Mouse (Mus musculus): ENCODE measurements around the gene Tshz2.
"Not testable (repeated sequence)": the region's sequence is repeated elsewhere in the genome, so short reads cannot be mapped to it uniquely, and the experiment has no call there.

Tshz2 gene

DNA sequence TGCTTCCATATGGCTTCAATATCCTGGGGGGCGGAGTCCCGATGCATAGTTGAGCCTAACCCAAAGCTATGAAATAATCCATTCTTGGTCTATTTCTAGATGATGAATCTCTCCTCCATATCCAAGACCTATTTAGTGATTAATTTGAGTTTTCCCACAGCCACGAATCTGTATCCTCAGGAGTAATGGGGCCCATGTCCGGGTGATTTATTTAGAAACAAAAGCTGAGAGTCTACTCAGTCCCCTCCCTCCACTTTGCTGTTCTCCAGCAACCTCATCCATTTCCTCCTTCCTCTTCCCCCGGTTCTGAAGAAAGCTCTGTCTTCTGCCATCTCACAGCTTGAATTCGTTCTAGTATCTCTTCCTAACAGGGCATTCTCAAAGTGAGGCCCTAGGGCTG lies 125.3 kb downstream of the Tshz2 start:
- no peak for DNase-seq (ENCODE audit: low read depth, low spot score)

DNA sequence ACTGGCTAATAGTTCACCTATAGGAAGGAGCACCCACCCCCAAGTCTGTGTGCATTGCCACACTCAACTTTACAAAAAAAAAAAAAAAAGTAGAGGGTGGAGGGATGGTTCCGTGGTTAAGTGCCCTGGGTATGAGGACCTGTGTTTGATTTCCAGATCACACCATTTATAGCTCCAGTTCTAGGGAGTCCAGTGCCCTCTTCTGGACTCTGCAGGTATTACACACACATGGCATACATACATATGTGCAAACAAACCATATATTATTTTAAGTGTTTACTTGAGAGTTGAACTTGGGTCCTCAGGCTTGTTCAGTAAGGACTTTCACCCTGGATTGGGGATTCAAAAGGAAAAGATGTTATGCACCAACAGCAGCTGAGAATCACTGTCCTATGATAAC lies 127.3 kb downstream of the Tshz2 start:
- peak; percentile 26 for DNase-seq (ENCODE audit: low read depth, low spot score)

DNA sequence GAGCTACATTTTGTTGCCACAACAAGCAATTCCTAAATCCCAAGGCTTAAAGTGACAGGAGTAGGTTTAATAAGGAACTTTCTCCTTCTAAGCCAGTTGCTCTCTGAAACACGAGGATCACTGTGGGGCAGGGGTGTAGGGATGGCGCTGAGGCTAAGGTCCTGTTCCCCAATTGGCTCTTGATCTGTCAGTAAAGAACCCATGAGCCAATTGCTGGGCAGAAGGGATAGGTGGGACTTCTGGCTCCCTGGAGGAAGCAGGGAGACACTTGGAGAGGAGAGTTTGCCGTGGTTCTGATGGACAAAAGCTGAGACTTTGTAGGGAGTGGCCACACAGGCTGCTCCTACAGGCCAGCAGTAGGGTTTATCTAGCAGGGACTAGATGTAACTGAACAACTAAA lies 128.9 kb downstream of the Tshz2 start:
- no peak for DNase-seq (ENCODE audit: low read depth, low spot score)

DNA sequence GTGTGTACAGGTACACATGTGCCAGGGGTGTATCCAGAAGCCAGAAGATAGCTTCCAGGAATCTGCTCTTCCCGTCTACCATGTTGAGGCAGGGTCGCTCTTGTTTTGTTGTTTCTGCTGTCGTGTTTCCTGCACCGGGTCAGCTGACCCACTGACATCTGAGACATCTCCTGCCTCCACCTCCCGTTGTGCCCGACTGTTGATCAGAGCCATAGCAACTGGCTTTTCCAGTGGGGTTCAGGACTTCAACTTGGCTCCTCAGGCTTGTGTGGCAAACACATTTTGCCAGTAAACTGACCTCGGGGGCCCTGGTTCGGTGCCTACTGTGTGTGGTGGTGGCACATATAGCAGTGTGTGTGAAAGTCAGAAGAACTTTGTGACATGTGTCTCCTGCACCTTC lies 129.5 kb downstream of the Tshz2 start:
- DNase-seq (ENCODE audit: low read depth, low spot score) = no peak

DNA sequence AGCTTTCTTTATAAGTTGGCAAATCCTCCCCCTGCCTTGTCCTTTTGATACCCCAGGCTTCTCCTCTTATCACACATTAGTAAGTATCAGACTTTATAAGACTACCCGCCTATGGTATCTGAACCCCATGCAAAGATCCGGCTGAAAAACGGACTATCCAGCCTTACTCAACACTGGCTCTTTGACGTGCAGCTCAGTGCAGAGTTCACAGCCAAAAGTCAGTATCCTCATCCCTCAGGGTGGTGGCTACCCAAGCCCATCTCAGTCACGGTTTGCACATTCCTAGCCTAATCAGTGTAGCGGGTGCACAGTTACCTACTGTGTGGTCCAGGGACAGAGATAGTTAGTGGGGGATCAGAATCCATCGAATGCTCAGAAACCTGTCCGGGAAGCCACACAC lies 130.9 kb downstream of the Tshz2 start:
- DNase-seq (ENCODE audit: low read depth, low spot score) = no peak

DNA sequence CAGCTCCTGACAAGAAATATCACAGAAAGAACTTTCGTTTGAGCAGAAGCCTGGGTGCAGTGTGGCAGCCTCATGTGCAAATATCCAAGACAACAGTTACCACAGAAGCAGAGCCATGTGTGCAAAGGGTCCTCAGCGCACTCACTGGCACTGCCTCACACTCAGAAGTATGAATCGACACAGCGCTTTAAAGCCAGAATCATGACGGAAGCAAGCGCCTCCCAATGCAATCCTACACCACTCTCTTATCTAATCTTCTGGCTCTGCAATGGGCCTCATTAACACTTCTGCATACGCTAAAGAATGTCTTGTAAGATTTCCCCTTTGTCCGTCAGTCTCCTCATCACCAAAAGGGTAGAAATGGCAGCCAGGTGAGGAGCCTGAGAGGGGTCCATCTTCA lies 133.4 kb downstream of the Tshz2 start:
- no peak for DNase-seq (ENCODE audit: low read depth, low spot score)

DNA sequence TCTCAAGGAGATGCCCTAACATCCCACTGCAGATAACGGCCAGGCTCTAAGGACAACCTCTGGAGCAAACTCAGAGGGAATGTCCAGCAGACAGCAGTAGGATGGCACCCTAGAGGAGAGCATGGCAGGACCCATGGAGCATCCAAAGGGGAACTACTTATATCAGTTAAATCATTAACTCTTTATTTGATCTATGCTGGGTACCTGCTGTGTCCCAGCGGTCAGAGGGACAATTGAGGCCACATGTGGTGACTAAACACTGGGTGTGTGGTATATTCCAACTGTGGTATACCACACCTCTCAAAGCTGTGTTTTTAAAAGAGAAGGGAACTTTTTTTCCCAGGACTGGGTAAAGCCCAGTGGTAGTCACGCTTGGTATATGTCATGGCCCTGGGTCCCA lies 134.5 kb downstream of the Tshz2 start:
- no peak for DNase-seq (ENCODE audit: low read depth, low spot score)

DNA sequence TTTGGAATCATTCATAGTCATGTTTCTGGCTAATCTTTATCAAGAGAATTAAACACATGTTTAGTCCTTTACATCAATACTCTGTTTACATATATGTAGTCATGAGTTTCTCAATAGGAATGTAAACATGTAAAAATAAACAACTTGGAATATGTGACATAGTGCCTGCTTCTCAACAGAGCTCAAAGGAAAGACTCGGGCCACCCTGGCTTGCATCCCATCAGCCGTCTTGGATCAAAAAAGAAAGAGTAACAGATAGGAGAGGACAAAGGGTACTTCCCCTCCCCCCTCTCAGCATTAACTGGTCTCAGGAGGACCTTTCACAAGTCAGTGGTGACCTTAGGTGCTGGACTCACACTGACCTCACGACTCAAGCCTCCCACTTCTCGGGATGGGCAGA lies 142.3 kb downstream of the Tshz2 start:
- no peak for DNase-seq (ENCODE audit: low read depth, low spot score)

DNA sequence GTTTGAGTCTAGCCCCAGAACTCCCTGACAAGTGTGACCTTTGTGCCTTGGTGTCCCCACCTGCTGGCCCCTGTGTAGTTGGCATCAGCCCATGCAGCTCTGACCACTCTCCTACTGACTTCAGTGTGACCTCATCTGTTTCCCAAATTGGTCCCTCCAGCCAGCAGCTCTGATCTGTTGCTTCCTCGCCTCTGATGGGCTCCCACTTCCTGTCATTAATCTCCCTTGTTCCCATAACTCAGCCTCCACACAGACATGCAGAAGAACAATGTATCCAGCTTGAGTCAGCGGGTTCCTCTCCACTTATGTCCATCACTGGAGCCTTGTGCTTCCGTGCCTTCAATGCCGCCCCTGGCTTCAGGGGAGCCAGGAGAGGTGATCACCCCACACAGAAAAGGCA lies 144.4 kb downstream of the Tshz2 start:
- DNase-seq (ENCODE audit: low read depth, low spot score) = no peak

DNA sequence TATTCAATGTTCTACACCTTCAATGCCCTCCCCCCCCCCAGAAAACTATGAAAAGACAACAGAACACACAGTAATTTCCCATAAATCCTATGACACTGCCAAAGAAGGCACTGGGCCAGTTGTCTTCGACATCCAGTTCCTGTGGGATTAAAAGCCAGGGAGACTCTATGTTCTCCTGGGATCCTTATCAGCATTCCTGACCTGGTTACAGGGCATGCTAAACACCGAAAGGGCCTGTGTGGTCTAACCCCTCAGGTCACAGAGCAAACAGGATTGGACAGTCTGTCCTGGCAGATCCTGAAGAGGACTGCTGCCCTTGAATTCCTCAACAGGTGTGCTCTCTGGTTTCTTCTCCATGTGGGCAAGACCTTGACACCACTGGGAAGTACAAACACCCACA lies 145.0 kb downstream of the Tshz2 start:
- DNase-seq (ENCODE audit: low read depth, low spot score) = no peak

DNA sequence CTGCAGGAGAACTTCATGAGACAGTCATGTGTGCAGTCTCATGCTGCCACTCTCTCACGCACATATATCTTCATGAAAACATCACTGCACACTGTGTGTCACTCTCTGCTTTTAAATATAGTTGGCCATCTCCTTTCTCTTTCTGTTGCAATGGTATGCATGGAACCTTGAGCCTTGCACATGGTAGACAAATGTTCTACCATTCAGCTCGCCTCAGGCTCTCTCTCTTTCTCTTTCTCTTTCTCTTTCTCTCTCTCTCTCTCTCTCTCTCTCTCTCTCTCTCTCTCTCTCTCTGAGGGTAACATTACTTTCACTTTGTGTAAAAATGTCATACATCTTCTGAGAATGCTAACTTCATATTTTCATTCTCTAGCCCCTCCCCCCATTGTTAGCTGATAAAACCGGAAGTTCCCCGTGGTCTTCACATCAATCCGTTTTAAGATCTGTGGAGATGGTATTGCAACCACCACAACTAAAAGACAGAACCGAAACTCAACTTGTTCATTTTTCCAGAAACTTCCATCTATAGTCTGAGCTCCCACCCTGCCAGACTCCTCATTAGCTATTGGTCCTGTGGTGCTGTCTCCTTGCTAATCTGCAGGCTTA lies 146.0 kb downstream of the Tshz2 start:
- DNase-seq (ENCODE audit: low read depth, low spot score) = peak; percentile 61

DNA sequence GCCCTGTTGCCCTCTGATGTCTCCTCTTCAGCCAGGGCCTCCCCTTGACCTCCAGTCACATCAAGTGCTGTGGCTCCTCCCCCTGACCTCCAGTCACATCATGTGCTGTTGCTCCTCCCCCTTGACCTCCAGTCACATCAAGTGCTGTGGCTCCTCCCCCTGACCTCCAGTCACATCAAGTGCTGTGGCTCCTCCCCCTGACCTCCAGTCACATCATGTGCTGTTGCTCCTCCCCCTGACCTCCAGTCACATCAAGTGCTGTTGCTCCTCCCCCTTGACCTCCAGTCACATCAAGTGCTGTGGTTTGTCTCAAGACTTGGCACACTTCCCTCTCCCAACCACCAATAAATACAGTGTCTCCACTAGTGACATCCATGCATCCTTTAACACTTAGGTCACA lies 148.9 kb downstream of the Tshz2 start:
- DNase-seq (ENCODE audit: low read depth, low spot score) = not testable (repeated sequence)

DNA sequence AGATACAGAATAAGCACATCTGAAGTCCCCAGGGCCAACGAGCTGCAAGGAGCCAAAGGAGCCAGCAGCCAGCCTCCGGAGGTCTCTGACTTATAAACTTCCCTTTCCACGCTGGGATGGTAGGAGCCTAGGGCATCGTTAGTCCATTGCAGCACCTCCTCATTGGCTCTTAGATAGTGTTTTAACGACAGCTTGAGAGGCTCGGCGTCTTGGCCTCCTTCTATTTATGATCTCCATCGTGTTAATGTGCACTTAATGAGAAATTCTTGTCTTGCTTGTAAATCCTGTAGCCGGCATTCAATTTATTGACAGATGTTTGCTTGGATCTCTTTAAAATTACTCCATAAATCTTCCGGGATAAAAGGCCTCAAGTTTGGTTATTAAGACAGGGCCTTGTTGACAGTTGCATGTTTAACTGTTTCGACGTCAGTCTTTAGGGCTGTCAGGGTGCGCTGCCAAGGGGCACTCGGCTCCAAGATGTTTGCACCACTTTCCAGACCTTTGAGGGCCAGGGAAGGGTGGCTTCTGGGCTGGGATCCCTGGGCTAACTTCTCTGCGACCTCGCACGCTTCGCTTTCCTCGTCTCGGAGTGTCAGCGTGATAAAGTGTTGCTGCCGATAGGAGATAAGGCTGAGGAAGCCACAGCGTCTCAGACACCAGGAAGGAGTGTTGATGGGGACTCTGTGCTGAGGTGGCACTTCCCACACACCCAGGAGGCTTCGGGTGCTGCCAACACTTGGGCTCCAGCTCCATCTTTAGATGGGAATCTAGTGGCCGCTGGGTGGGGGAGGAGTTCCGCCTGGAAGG lies 150.3 kb downstream of the Tshz2 start:
- DNase-seq (ENCODE audit: low read depth, low spot score) = no peak

DNA sequence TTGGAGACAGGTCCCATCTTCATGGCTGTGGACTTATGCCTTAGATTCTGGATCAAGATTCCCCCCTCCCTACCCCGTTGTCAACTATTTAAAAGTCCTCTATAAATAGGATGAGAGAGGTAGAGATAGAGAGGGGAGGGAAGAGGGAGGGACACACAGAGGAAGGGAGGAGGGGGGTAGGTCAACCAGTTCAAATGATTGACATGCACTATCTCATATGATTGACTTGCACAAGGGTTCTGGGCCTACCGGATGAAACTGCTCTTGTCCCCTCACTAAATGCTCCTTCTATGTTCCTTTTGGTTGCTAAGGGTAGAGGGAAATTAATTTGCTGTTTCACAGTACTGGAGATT lies 150.8 kb downstream of the Tshz2 start:
- DNase-seq (ENCODE audit: low read depth, low spot score) = no peak

DNA sequence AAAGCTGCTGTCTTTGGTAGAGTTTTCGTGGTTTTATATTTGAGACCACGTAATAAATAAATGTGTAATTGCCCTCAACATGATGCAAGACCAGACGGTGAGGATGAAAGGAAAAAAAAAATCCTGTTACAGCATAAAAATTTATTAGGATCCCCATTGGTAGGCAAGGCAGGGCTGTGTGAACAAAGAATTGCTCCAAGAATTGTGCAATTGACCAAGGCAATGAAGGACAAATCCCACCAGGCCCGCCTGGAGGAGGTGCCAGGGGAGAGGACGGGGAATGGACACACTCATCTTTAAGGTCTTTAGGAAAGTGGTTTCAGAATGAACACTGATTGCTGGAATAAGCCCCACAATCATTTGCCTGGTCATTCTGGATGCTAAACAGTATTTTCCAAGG lies 154.6 kb downstream of the Tshz2 start:
- no peak for DNase-seq (ENCODE audit: low read depth, low spot score)

DNA sequence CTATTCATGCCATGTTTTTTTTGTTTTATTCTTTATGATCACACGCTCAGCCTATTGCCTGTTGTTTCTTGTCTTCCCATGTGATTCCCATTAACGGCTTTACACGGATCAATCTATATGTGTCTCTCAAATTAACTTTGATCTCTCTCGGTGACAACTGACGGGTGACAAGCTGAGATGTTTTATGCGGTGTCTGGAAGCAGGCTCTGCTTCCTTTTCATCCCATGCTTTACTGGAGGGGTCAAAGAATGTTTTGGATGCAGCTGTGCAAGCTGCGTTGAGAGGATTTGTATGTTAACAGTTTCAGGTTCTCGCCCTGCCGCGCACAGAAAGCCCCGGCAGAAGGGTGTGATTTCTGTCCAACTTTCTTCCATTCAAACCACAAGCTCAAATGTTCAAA lies 155.1 kb downstream of the Tshz2 start:
- DNase-seq (ENCODE audit: low read depth, low spot score) = no peak

DNA sequence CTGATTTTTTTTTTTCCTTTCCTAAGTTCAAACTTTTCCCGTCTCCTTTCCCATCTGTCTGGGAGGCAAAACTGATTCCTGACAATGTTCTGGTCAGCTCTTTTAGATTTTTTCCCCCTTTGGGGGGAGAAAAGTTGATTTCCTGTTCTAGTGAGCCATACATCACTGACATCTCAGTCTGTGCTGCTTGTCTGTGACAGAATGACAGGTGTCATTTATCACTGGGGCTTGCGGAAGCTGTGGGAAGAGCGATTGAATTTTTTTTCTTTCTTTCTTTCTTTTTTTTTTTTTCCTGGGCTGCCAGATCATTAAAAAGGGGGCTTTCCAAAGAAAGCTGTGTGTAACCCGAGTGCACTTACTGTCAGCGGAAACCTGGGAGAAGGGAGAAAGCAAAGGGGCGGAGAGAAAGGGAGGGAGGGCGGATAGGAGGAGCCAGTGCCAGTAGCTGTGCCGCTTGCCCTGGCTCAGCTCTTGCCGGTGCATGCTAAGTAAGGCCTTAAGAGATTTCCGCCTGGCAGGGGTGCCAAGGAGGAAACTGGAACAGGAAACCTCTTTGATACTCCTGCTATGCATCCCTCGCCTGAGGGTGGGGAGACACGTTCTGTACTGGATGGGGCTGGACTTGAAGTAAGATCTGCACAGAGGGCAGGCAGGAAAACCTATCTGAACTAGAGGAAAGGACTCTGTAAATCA lies 157.8 kb downstream of the Tshz2 start:
- DNase-seq (ENCODE audit: low read depth, low spot score) = peak; percentile 66

DNA sequence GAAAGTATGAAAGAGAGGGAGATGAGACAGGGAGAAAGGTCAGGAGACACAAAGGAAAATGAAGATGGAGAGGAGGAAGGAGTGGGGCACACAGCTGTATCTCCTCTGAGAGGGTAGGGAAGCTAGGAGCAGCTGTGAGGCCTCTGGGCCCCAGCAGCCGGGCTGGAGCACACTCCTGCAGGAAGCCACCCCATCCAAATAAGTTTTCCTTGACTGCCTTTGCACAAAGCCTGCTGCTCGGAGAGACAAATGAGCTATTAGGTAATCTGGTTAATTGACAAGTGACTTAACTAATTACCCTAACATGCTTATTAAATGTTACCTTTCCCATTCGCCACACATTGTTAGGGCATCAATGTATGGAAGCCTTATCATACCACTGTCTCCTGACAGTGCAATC lies 159.9 kb downstream of the Tshz2 start:
- no peak for DNase-seq (ENCODE audit: low read depth, low spot score)

DNA sequence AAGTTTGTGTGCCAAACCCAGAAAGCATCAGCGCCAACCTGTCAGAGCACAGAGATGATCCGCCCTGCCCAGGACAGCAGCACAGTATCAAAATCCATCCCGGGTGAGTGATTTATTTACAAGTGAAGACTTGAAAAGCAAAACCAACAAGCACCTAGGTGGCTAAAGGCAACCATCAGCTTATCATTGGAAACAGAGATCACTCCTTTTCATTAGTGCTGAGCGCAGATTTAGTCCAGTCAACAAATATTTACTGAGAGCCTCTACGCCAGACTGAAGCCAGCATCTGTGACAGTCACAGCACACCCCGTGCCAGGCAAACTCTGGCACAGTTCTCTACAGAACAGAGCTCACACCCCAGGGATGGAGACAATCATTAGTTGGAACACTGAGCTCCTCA lies 169.4 kb downstream of the Tshz2 start:
- no peak for DNase-seq (ENCODE audit: low read depth, low spot score)

DNA sequence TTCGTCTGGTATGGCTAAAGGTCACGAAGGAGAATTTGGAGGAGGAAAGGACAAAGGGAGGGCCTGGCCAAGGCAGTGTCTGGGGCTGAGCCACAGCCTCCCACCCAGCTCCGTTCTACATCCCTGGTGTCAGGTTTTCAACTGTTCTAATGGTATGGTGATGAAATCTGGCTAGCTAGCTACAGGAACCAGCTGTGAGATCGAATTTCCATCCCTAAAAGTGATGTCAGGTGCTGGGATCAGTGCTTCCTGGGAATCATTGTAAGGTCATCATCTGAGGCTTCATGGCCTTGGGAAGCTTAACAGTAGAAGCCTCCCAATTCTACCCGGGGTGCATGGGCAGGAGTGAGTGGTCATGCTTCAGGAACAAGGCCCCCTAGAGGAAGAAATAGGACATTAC lies 171.6 kb downstream of the Tshz2 start:
- no peak for DNase-seq (ENCODE audit: low read depth, low spot score)

DNA sequence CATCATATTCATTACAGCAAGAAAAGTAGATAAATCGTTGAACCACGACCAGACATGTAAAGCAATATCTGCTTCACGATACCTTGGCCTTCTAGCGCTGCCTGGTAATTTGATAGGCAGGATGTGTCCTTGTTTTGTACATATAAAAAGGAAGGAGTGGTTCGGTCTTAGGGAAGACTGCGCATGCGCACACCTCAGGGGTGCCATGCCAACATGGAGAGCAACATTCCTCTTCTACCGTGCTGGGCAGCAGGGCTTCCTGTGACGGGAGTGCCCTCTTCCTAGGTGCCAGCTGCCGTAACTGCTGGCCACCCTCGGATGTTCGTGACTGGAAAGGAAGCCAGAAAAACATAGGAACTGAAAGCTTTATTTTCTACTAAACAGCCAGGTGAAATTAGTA lies 172.7 kb downstream of the Tshz2 start:
- DNase-seq (ENCODE audit: low read depth, low spot score) = no peak

DNA sequence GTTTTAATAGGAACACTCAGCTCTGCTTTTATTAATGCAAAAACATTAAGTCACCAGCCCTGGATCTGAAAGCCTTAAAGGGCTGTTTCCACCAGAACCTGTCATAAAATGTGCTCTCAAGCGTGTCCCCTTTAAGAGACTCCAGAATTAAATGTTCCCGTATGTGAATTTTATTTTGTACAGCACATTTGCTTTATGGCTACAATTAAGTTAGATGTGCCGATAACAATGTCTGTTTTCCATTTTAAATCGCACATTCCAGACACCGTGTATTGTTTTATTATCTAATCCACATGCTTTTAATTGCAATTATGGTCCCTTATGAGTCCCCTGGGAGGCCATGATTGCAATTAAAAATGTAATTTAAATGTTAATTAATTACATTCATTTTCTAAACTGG lies 178.8 kb downstream of the Tshz2 start:
- no peak for DNase-seq (ENCODE audit: low read depth, low spot score)

DNA sequence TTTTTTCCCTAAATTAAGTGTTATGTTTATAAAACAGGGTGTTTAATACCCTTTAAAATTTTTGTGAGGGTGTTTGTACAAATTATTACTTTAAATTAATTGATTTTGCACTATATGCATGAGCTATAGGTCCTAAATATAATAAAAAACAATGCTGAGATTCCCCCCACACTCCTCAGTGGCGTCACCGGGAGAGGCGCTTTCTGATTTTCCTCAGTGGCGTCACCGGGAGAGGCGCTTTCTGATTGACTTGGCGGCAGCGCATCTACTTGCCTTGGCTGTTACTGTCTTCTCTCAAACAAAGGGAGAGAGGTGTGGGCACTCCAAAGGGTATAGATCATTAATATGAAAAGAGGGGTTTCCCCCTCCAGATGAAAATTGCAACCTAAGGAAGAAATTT lies 179.2 kb downstream of the Tshz2 start:
- no peak for DNase-seq (ENCODE audit: low read depth, low spot score)

All from CD4-positive, CD25-positive, alpha-beta regulatory T cell, adult 2 months (primary cell).